Mouse (Mus musculus): ENCODE measurements around the gene Qtrt1.

- no peak for TF ChIP-seq POLR2A (IDR thresholded peaks at IDR 0.05; ENCODE audit: insufficient read depth, low read depth, low read length)
- TF ChIP-seq CTCF (IDR thresholded peaks at IDR 0.05; ENCODE audit: insufficient read depth, low read depth, low read length) = no peak
Observed at GRCm38 (mm10) chr9:21439456-21439855, 27.8 kb downstream of the Qtrt1 start.
